13 mouse cellular contexts compared by ENCODE assay signal in the genomic region with DNA sequence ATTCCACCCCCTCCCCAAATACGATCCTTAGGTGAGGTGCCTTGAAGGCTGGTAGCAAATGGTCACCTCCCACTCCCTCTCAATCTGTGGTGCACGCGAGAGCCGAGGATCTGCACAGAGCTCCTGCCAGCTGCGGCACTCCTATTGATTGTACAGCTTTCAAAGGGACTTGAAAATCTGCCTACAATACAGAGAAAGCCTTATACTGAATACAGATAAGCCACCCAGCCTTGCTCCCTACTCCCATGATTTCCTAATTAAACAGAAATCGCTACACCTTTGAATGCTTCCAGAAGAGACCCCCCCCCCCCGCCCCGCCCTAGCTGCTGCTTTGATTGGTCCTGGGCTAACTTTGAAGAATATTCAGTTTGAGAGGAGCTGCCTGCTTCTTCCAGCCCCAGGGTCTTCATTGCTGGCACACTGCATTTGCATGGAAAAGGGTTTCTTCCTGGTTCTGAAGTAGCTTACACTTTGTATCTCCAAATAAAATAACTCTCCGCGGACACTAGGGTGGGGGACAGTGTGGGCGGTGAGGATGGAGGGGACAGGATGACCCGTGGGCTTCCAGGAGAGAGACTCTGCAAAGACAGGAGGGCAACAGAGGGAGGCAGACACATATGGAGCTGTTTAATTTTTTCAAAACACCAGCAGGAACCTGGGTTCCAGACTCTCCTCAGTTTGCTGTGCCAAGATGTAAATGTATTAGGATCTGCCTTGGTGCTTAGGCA. TPM values are rescaled to one million over a fixed set of nuclear protein-coding genes. Genes with fewer than 3 reads are reported as not detected.
DNase-seq lines count a peak whose midpoint lies in the region; ATAC-seq lines count a peak whose summit lies in the region.
"Had no signal": no experiment of that assay in that cellular context is flagged by ENCODE, and none has a peak within 500 bp of the region (broad histone marks: within the 10 kb centered on the region; RNA-seq: fewer than 3 reads in every experiment).

No protein-coding gene starts in this region.

- no peaks in the 10 kb centered on the region for H3K9me3 ChIP-seq in neural tube, embryonic 11.5 days (ENCODE audit: control insufficient read depth, low read length)
- no peaks in the 10 kb centered on the region for H3K9me3 ChIP-seq in hindbrain, embryonic 11.5 days (ENCODE audit: control insufficient read depth, low read length)
- no peaks in the 10 kb centered on the region for H3K9me3 ChIP-seq in midbrain, embryonic 14.5 days (ENCODE audit: control insufficient read depth, low read length)
- H3K9me3 ChIP-seq: heart, embryonic 10.5 days; liver, embryonic 15.5 days had no signal

- no peaks in the 10 kb centered on the region for H3K4me1 ChIP-seq in neural tube, embryonic 11.5 days (ENCODE audit: control insufficient read depth, insufficient read depth, low read length)
- no peaks in the 10 kb centered on the region; the same call in 1 of the 2 replicates for H3K4me1 ChIP-seq in hindbrain, embryonic 11.5 days (replicated peaks; ENCODE audit: control insufficient read depth, insufficient read depth, low read length)
- H3K4me1 ChIP-seq in midbrain, embryonic 14.5 days (ENCODE audit: control insufficient read depth, insufficient read depth, low read length) = peaks cover 20% of the 10 kb centered on the region
- H3K4me1 ChIP-seq: heart, embryonic 10.5 days had no signal

- H3K9ac ChIP-seq in neural tube, embryonic 11.5 days (ENCODE audit: low read length) = no peak overlapping the region
- H3K9ac ChIP-seq in hindbrain, embryonic 11.5 days (ENCODE audit: low read depth, low read length) = no peak overlapping the region
- no peak overlapping the region for H3K9ac ChIP-seq in midbrain, embryonic 14.5 days (replicated peaks; ENCODE audit: low read length)
- H3K9ac ChIP-seq: liver, embryonic 15.5 days had no signal

- ATAC-seq in neural tube, embryonic 11.5 days (ENCODE audit: insufficient read depth, low FRiP score, low TSS enrichment) = peak; percentile 67; the same call in 1 of the 2 replicates
- ATAC-seq in hindbrain, embryonic 11.5 days (ENCODE audit: low FRiP score) = peak; percentile 61
- peak; percentile 69 for ATAC-seq in midbrain, embryonic 14.5 days (ENCODE audit: low FRiP score, low TSS enrichment)
- ATAC-seq in monocyte, adult 5-6 weeks (replicated peaks; ENCODE audit: insufficient number of reproducible peaks, low FRiP score, low TSS enrichment, poor library complexity, severe bottlenecking) = no peak

- 57% methylated on average over 12 of the region's 12 CpGs for WGBS in neural tube, embryonic 11.5 days
- WGBS in hindbrain, embryonic 11.5 days = 58% methylated on average over 12 of the region's 12 CpGs
- 22% methylated on average over 12 of the region's 12 CpGs for WGBS in midbrain, embryonic 14.5 days

- peak; percentile 37 for DNase-seq in neural tube, embryonic 11.5 days (ENCODE audit: low spot score)
- no peak for DNase-seq in neural tube, embryonic 10.5 days (ENCODE audit: extremely low spot score, low spot score)
- peak; percentile 28 for DNase-seq in hindbrain, embryonic 11.5 days (ENCODE audit: low spot score)
- peak; percentile 72 for DNase-seq in midbrain, embryonic 14.5 days
- no peak for DNase-seq in lung, postnatal 14 days
- no peak for DNase-seq in cerebellum, adult 11 months
- DNase-seq: heart, postnatal 36 days; kidney, adult 9 months had no signal

- H3K4me3 ChIP-seq in neural tube, embryonic 11.5 days (ENCODE audit: low read depth, low read length) = no peak overlapping the region
- H3K4me3 ChIP-seq in hindbrain, embryonic 11.5 days (ENCODE audit: low read depth, low read length) = no peak overlapping the region
- H3K4me3 ChIP-seq in midbrain, embryonic 14.5 days (replicated peaks; ENCODE audit: low read depth, low read length) = no peak overlapping the region
- H3K4me3 ChIP-seq: heart, embryonic 10.5 days; liver, embryonic 15.5 days had no signal

- no peak overlapping the region for H3K4me2 ChIP-seq in neural tube, embryonic 11.5 days (ENCODE audit: low read depth)
- H3K4me2 ChIP-seq in hindbrain, embryonic 11.5 days (replicated peaks; ENCODE audit: low read depth, low read length) = no peak overlapping the region
- peak overlapping the region; percentile 19 for H3K4me2 ChIP-seq in midbrain, embryonic 14.5 days (ENCODE audit: low read length)
- H3K4me2 ChIP-seq: liver, embryonic 15.5 days had no signal

- H3K36me3 ChIP-seq in neural tube, embryonic 11.5 days (ENCODE audit: control insufficient read depth, insufficient read depth, low read length) = no peaks in the 10 kb centered on the region
- no peaks in the 10 kb centered on the region for H3K36me3 ChIP-seq in hindbrain, embryonic 11.5 days (ENCODE audit: control insufficient read depth, insufficient read depth, low read length)
- no peaks in the 10 kb centered on the region for H3K36me3 ChIP-seq in midbrain, embryonic 14.5 days (ENCODE audit: control insufficient read depth, insufficient read depth, low read length)
- H3K36me3 ChIP-seq: G1E; heart, embryonic 10.5 days; liver, embryonic 15.5 days had no signal

- H3K27me3 ChIP-seq in neural tube, embryonic 11.5 days (ENCODE audit: control insufficient read depth, insufficient read depth, low read length) = no peaks in the 10 kb centered on the region
- H3K27me3 ChIP-seq in hindbrain, embryonic 11.5 days (ENCODE audit: control insufficient read depth, insufficient read depth, low read length) = no peaks in the 10 kb centered on the region
- H3K27me3 ChIP-seq in midbrain, embryonic 14.5 days (ENCODE audit: control insufficient read depth, insufficient read depth, low read length) = no peaks in the 10 kb centered on the region
- H3K27me3 ChIP-seq: liver, embryonic 15.5 days had no signal

- peak overlapping the region; percentile 55 for H3K27ac ChIP-seq in neural tube, embryonic 11.5 days (ENCODE audit: low read depth, low read length)
- H3K27ac ChIP-seq in hindbrain, embryonic 11.5 days (ENCODE audit: low read depth, low read length) = peak overlapping the region; percentile 52
- H3K27ac ChIP-seq in midbrain, embryonic 14.5 days (replicated peaks; ENCODE audit: low read depth, low read length) = peak overlapping the region; percentile 74
- H3K27ac ChIP-seq: heart, embryonic 10.5 days; liver, embryonic 15.5 days; macrophage had no signal

RNA-seq across cellular contexts. Expression of a gene that starts 17.4 kb away (rescaled TPM):
- 20.5 and 23.8 TPM in 2 replicates for polyA plus RNA-seq in neural tube, embryonic 11.5 days (2014; fragmentation: Nextera tagmentation; extraction: Ambion mirVana)
- polyA plus RNA-seq in hindbrain, embryonic 11.5 days (2014; fragmentation: Nextera tagmentation; extraction: Ambion mirVana) = 36.9 and 41.9 TPM in 2 replicates
- polyA plus RNA-seq in midbrain, embryonic 14.5 days (2014; fragmentation: Nextera tagmentation; extraction: Ambion mirVana) = 18.0 and 23.3 TPM in 2 replicates
- total RNA-seq in monocyte, adult 5-6 weeks (2017) = 0.29 TPM in 1 of 3 replicates, not detected in the others
- total RNA-seq: heart, postnatal 36 days had no signal
- polyA plus RNA-seq: G1E, macrophage had no signal

RNA-seq across cellular contexts. Expression of a gene that starts 47.2 kb away (rescaled TPM):
- polyA plus RNA-seq in neural tube, embryonic 11.5 days (2014; fragmentation: Nextera tagmentation; extraction: Ambion mirVana) = 44.3 and 47.7 TPM in 2 replicates
- 37.6 and 37.8 TPM in 2 replicates for polyA plus RNA-seq in hindbrain, embryonic 11.5 days (2014; fragmentation: Nextera tagmentation; extraction: Ambion mirVana)
- polyA plus RNA-seq in midbrain, embryonic 14.5 days (2014; fragmentation: Nextera tagmentation; extraction: Ambion mirVana) = 35.2 and 40.1 TPM in 2 replicates
- total RNA-seq in monocyte, adult 5-6 weeks (2017) = 15.0 to 35.6 TPM (median 20.2 TPM) in 3 replicates

RNA-seq across cellular contexts. Expression of a gene that starts 48.1 kb away (rescaled TPM):
- polyA plus RNA-seq in neural tube, embryonic 11.5 days (2014; fragmentation: Nextera tagmentation; extraction: Ambion mirVana) = 20.1 and 20.5 TPM in 2 replicates
- polyA plus RNA-seq in hindbrain, embryonic 11.5 days (2014; fragmentation: Nextera tagmentation; extraction: Ambion mirVana) = 20.1 and 20.4 TPM in 2 replicates
- 28.5 and 31.1 TPM in 2 replicates for polyA plus RNA-seq in midbrain, embryonic 14.5 days (2014; fragmentation: Nextera tagmentation; extraction: Ambion mirVana)
- 7.1 to 9.8 TPM (median 8.9 TPM) in 3 replicates for total RNA-seq in monocyte, adult 5-6 weeks (2017)

Comparison
In these comparisons a context has a peak if more than half of its experiments do, and no peak if none do; other contexts are left out.
1. DNase-seq: peak in neural tube, embryonic 11.5 days (single experiment), hindbrain, embryonic 11.5 days (single experiment) and midbrain, embryonic 14.5 days (single experiment); none in neural tube, embryonic 10.5 days (single experiment), lung, postnatal 14 days (single experiment) and cerebellum, adult 11 months (single experiment).
2. Peak in every context shown above with its lines, with median percentiles within 50 percentile points of each other: H3K27ac ChIP-seq.